Mouse (Mus musculus): ENCODE measurements around the gene Chl1. TPM values are rescaled to one million over a fixed set of nuclear protein-coding genes. Genes with fewer than 3 reads are reported as not detected.

The Chl1 gene
- total RNA-seq, 1 experiment: 0.22 TPM

- Histone ChIP-seq H3K4me3 (ENCODE audit: insufficient read depth in 1 of 2, low read depth in 1 of 2, low read length in 2 of 2, poor library complexity in 1 of 2, severe bottlenecking in 1 of 2) (no peak overlapping the region), H3K27ac (ENCODE audit: insufficient read depth, low read depth, low read length, poor library complexity, severe bottlenecking) (no peak overlapping the region), H3K36me3 (ENCODE audit: control insufficient read depth, insufficient read depth, low read length, poor library complexity, severe bottlenecking) (no peaks in the 10 kb centered on the region), H3K9me3 (ENCODE audit: control insufficient read depth, insufficient read depth, low read depth, low read length) (no peaks in the 10 kb centered on the region), H3K4me1 (ENCODE audit: control insufficient read depth in 2 of 2, insufficient read depth in 2 of 2, low read length in 2 of 2, poor library complexity in 1 of 2) (no peaks in the 10 kb centered on the region), H3K9ac (ENCODE audit: insufficient read depth, low read depth, low read length, poor library complexity, severe bottlenecking) (no peak overlapping the region)
- TF ChIP-seq ZC3H11A (IDR thresholded peaks at IDR 0.05; ENCODE audit: borderline replicate concordance, low read depth, low read length) (no peak), CHD2 (IDR thresholded peaks at IDR 0.05; ENCODE audit: low read depth, low read length) (no peak), ZNF384 (IDR thresholded peaks at IDR 0.05; ENCODE audit: low read depth, low read length) (no peak), MAFK (IDR thresholded peaks at IDR 0.05; ENCODE audit: insufficient read depth, low read depth, low read length) (no peak), HCFC1 (IDR thresholded peaks at IDR 0.05; ENCODE audit: borderline replicate concordance, insufficient read depth, low read length) (no peak)
- in situ Hi-C loops (cut with MboI; ENCODE audit: low sequenced_read_pairs in 2 of 2, unreplicated experiment in 2 of 2): no loop called here
- DNase-seq (ENCODE audit: low read depth, low spot score): no peak
Observed at GRCm38 (mm10) chr6:103526945-103527777, 16.8 kb downstream of the Chl1 start.

DNA sequence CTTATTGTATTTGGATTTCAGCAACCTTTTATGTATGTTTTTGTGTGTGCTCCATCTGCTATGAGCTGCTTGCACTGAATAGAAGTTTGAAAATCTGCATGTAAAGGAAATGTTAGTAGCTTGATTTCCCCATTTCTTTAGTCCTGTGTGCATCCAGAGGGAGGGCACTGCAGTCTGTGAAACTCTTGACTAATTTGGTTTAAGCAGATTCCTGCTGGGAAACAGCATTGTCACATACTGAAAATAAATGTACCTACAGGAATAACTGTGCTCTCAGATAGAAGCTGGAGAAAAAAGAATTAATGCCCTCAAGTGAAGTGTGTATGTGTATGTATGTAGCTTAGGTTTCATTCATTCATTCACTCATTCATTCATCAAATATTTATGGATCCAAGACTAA is 22.7 kb downstream of the Chl1 start:
- no peaks in the 10 kb centered on the region for H3K36me3 ChIP-seq (ENCODE audit: control insufficient read depth, insufficient read depth, low read length, poor library complexity, severe bottlenecking)
- TF ChIP-seq ZNF384 (IDR thresholded peaks at IDR 0.05; ENCODE audit: low read depth, low read length) (no peak), MAFK (IDR thresholded peaks at IDR 0.05; ENCODE audit: insufficient read depth, low read depth, low read length) (no peak), ZC3H11A (IDR thresholded peaks at IDR 0.05; ENCODE audit: borderline replicate concordance, low read depth, low read length) (no peak), CHD2 (IDR thresholded peaks at IDR 0.05; ENCODE audit: low read depth, low read length) (no peak), HCFC1 (IDR thresholded peaks at IDR 0.05; ENCODE audit: borderline replicate concordance, insufficient read depth, low read length) (no peak)
- in situ Hi-C loops (cut with MboI; ENCODE audit: low sequenced_read_pairs in 2 of 2, unreplicated experiment in 2 of 2): no loop called here
- no peak overlapping the region for H3K27ac ChIP-seq (ENCODE audit: insufficient read depth, low read depth, low read length, poor library complexity, severe bottlenecking)
- H3K4me3 ChIP-seq (ENCODE audit: insufficient read depth in 1 of 2, low read depth in 1 of 2, low read length in 2 of 2, poor library complexity in 1 of 2, severe bottlenecking in 1 of 2): no peak overlapping the region
- no peak overlapping the region for H3K9ac ChIP-seq (ENCODE audit: insufficient read depth, low read depth, low read length, poor library complexity, severe bottlenecking)
- no peaks in the 10 kb centered on the region for H3K4me1 ChIP-seq (ENCODE audit: control insufficient read depth in 2 of 2, insufficient read depth in 2 of 2, low read length in 2 of 2, poor library complexity in 1 of 2)
- no peaks in the 10 kb centered on the region for H3K9me3 ChIP-seq (ENCODE audit: control insufficient read depth, insufficient read depth, low read depth, low read length)
- DNase-seq (ENCODE audit: low read depth, low spot score): no peak

- H3K27ac ChIP-seq (ENCODE audit: insufficient read depth, low read depth, low read length, poor library complexity, severe bottlenecking): no peak overlapping the region
- in situ Hi-C loops (cut with MboI; ENCODE audit: low sequenced_read_pairs in 2 of 2, unreplicated experiment in 2 of 2): no loop called here
- no peak for DNase-seq (ENCODE audit: low read depth, low spot score)
- no peak for TF ChIP-seq CHD2 (IDR thresholded peaks at IDR 0.05; ENCODE audit: low read depth, low read length)
- no peak for TF ChIP-seq MAFK (IDR thresholded peaks at IDR 0.05; ENCODE audit: insufficient read depth, low read depth, low read length)
- TF ChIP-seq ZNF384 (IDR thresholded peaks at IDR 0.05; ENCODE audit: low read depth, low read length): no peak
- no peak for TF ChIP-seq HCFC1 (IDR thresholded peaks at IDR 0.05; ENCODE audit: borderline replicate concordance, insufficient read depth, low read length)
- no peak for TF ChIP-seq ZC3H11A (IDR thresholded peaks at IDR 0.05; ENCODE audit: borderline replicate concordance, low read depth, low read length)
- no peaks in the 10 kb centered on the region for H3K9me3 ChIP-seq (ENCODE audit: control insufficient read depth, insufficient read depth, low read depth, low read length)
- no peak overlapping the region for H3K9ac ChIP-seq (ENCODE audit: insufficient read depth, low read depth, low read length, poor library complexity, severe bottlenecking)
- H3K36me3 ChIP-seq (ENCODE audit: control insufficient read depth, insufficient read depth, low read length, poor library complexity, severe bottlenecking): no peaks in the 10 kb centered on the region
- H3K4me3 ChIP-seq (ENCODE audit: insufficient read depth in 1 of 2, low read depth in 1 of 2, low read length in 2 of 2, poor library complexity in 1 of 2, severe bottlenecking in 1 of 2): no peak overlapping the region
- no peaks in the 10 kb centered on the region for H3K4me1 ChIP-seq (ENCODE audit: control insufficient read depth in 2 of 2, insufficient read depth in 2 of 2, low read length in 2 of 2, poor library complexity in 1 of 2)
Observed at GRCm38 (mm10) chr6:103534027-103534426, 23.6 kb downstream of the Chl1 start.

- DNase-seq (ENCODE audit: low read depth, low spot score): no peak
- Histone ChIP-seq H3K9me3 (ENCODE audit: control insufficient read depth, insufficient read depth, low read depth, low read length) (no peaks in the 10 kb centered on the region), H3K36me3 (ENCODE audit: control insufficient read depth, insufficient read depth, low read length, poor library complexity, severe bottlenecking) (no peaks in the 10 kb centered on the region), H3K27ac (ENCODE audit: insufficient read depth, low read depth, low read length, poor library complexity, severe bottlenecking) (no peak overlapping the region), H3K4me3 (ENCODE audit: insufficient read depth in 1 of 2, low read depth in 1 of 2, low read length in 2 of 2, poor library complexity in 1 of 2, severe bottlenecking in 1 of 2) (no peak overlapping the region), H3K9ac (ENCODE audit: insufficient read depth, low read depth, low read length, poor library complexity, severe bottlenecking) (no peak overlapping the region), H3K4me1 (ENCODE audit: control insufficient read depth in 2 of 2, insufficient read depth in 2 of 2, low read length in 2 of 2, poor library complexity in 1 of 2) (no peaks in the 10 kb centered on the region)
- in situ Hi-C loops (cut with MboI; ENCODE audit: low sequenced_read_pairs in 2 of 2, unreplicated experiment in 2 of 2): no loop called here
- no peak for TF ChIP-seq CHD2 (IDR thresholded peaks at IDR 0.05; ENCODE audit: low read depth, low read length)
- no peak for TF ChIP-seq MAFK (IDR thresholded peaks at IDR 0.05; ENCODE audit: insufficient read depth, low read depth, low read length)
- no peak for TF ChIP-seq ZC3H11A (IDR thresholded peaks at IDR 0.05; ENCODE audit: borderline replicate concordance, low read depth, low read length)
- TF ChIP-seq HCFC1 (IDR thresholded peaks at IDR 0.05; ENCODE audit: borderline replicate concordance, insufficient read depth, low read length): no peak
- TF ChIP-seq ZNF384 (IDR thresholded peaks at IDR 0.05; ENCODE audit: low read depth, low read length): no peak
Observed at GRCm38 (mm10) chr6:103542576-103542975, 32.2 kb downstream of the Chl1 start.

Measured in ES-E14 (cell line).